Mouse (Mus musculus) heart, adult 2 months (tissue): ENCODE data around the gene Gnl1.

Experiments
- CTCF ChIP-seq: fragments of 200-600 bp; IDR thresholded peaks from 2 replicates; pipeline ENCODE4 v1.8.1; 2022; ENCODE audit warnings: antibody characterized with exemption, mild to moderate bottlenecking, moderate library complexity
- POLR2A ChIP-seq: fragments of 200-500 bp; IDR thresholded peaks from 2 replicates; pipeline ENCODE4 v1.6.1; 2011; ENCODE audit warnings: mild to moderate bottlenecking, low read depth, low read length, control low read depth; ENCODE audit not compliant: insufficient read depth

GRCm38 (mm10) chr17:35996949-35997348, 17.3 kb downstream of the Gnl1 start:
- TF ChIP-seq CTCF: peak; percentile 89
- TF ChIP-seq POLR2A: no peak
